Mouse (Mus musculus) heart, postnatal 25 days (tissue): ENCODE measurements at regions not wholly inside any gene's neighbourhood (a gene's known extent, or its start where the extent isn't known, plus 50 kb on each side); places are given as distances from the start of the nearest gene placed in this dataset.

Experiments
- DNase-seq: peaks from one replicate; pipeline ENCODE4 v3.0.0; 2022; ENCODE audit warnings: low spot score
- intact Hi-C: fragments of 180-260 bp; cut with DNase I; formaldehyde crosslinking; loops from one replicate; pipeline ENCODE4 v1.15.1; 2025

- DNase-seq, result no peak
- intact Hi-C loops, result no loop called here
These were observed 96.4 kb downstream of the Nedd1 start for GRCm38 (mm10) chr10:92625781-92626180.

- no peak for DNase-seq
- intact Hi-C loops, result no loop called here
These were observed 106.4 kb downstream of the Nedd1 start for GRCm38 (mm10) chr10:92615684-92616379.

GRCm38 (mm10) chr10:92614341-92614740 is 107.9 kb downstream of the Nedd1 start:
- intact Hi-C loops, result no loop called here

GRCm38 (mm10) chr10:92611060-92611459 is 111.2 kb downstream of the Nedd1 start:
- no peak for DNase-seq
- intact Hi-C loops, result no loop called here

More at GRCm38 (mm10) chr10:92614341-92614740, 107.9 kb downstream of the Nedd1 start:
- DNase-seq, result no peak

- intact Hi-C loops, result no loop called here
- no peak for DNase-seq
These were observed 115.5 kb downstream of the Nedd1 start for GRCm38 (mm10) chr10:92606761-92607160.

GRCm38 (mm10) chr10:92605646-92606045 is 116.6 kb downstream of the Nedd1 start:
- no peak for DNase-seq
- intact Hi-C loops, result no loop called here

- DNase-seq, result no peak
- intact Hi-C loops, result no loop called here
These were observed 122.1 kb downstream of the Nedd1 start for GRCm38 (mm10) chr10:92600116-92600515.

GRCm38 (mm10) chr10:92595496-92596355 is 126.5 kb downstream of the Nedd1 start:
- DNase-seq, result no peak
- intact Hi-C loops, result no loop called here

- intact Hi-C loops, result no loop called here
- no peak for DNase-seq
These were observed 128.2 kb downstream of the Nedd1 start for GRCm38 (mm10) chr10:92593947-92594460.

GRCm38 (mm10) chr10:92578872-92579271 is 143.3 kb downstream of the Nedd1 start:
- no peak for DNase-seq
- intact Hi-C loops, result no loop called here

- intact Hi-C loops, result no loop called here
These were observed 151.7 kb downstream of the Nedd1 start for GRCm38 (mm10) chr10:92570496-92570895.

GRCm38 (mm10) chr10:92557463-92557862 is 164.8 kb downstream of the Nedd1 start:
- DNase-seq, result no peak
- intact Hi-C loops, result no loop called here

More at GRCm38 (mm10) chr10:92570496-92570895, 151.7 kb downstream of the Nedd1 start:
- no peak for DNase-seq

GRCm38 (mm10) chr10:92556526-92557422 is 165.4 kb downstream of the Nedd1 start:
- no peak for DNase-seq
- intact Hi-C loops, result no loop called here

- intact Hi-C loops, result no loop called here
- DNase-seq, result no peak
These were observed 166.3 kb downstream of the Nedd1 start for GRCm38 (mm10) chr10:92555727-92556525.

GRCm38 (mm10) chr10:92553966-92554365 is 168.3 kb downstream of the Nedd1 start:
- intact Hi-C loops, result no loop called here
- no peak for DNase-seq

GRCm38 (mm10) chr10:92548875-92549586 is 173.2 kb downstream of the Nedd1 start:
- intact Hi-C loops, result no loop called here
- no peak for DNase-seq

GRCm38 (mm10) chr10:92538433-92538832 is 183.8 kb downstream of the Nedd1 start:
- no peak for DNase-seq
- intact Hi-C loops, result no loop called here

GRCm38 (mm10) chr10:92516886-92517285 is 205.3 kb downstream of the Nedd1 start:
- DNase-seq, result no peak
- intact Hi-C loops, result no loop called here

GRCm38 (mm10) chr10:92511769-92512168 is 210.5 kb downstream of the Nedd1 start:
- intact Hi-C loops, result no loop called here
- no peak for DNase-seq
